Mouse (Mus musculus) CH12.LX (cell line): ENCODE measurements around the gene 1700025F22Rik. TPM values are rescaled to one million over a fixed set of nuclear protein-coding genes. Genes with fewer than 3 reads are reported as not detected.

Experiments used
- DNase-seq: peaks from one replicate; pipeline ENCODE4 v3.0.0-alpha.2; 2013; ENCODE audit errors: extremely low read depth
- H3K27ac ChIP-seq: 2 replicates; pipeline ENCODE4 v1.5.1; 2012; ENCODE audit warnings: low read depth, mild to moderate bottlenecking, control low read depth, moderate library complexity; ENCODE audit not compliant: insufficient read depth
- H3K27me3 ChIP-seq: replicated peaks from 2 replicates; pipeline ENCODE3; 2012; ENCODE audit warnings: inconsistent platforms
- H3K36me3 ChIP-seq, 2 experiments: replicated peaks in 1 of 2; 2 replicates each; pipeline versions ENCODE3 to v1.6.1; 2012; ENCODE audit warnings: inconsistent platforms in 1 of 2, low read length in 1 of 2, mild to moderate bottlenecking in 1 of 2, mixed read lengths in 1 of 2, moderate library complexity in 1 of 2; ENCODE audit not compliant: control insufficient read depth in 1 of 2, insufficient read depth in 1 of 2
- H3K4me1 ChIP-seq, 2 experiments: 2 replicates each; pipeline ENCODE4 v1.6.1; 2012; ENCODE audit warnings: inconsistent platforms in 1 of 2, moderate library complexity in 1 of 2; ENCODE audit not compliant: insufficient read depth in 2 of 2, control insufficient read depth in 1 of 2
- H3K4me2 ChIP-seq: 2 replicates; pipeline ENCODE4 v1.6.1; 2012; ENCODE audit warnings: low read depth, mild to moderate bottlenecking, control low read depth; ENCODE audit not compliant: poor library complexity, insufficient read depth, severe bottlenecking
- H3K4me3 ChIP-seq, 3 experiments: fragments of 150-350 bp in 1 of 3; sonication (generic) in 1 of 3; replicated peaks in 1 of 3; 2 replicates each; pipeline versions ENCODE3 to v1.5.1; 2011 to 2012; ENCODE audit warnings: low read depth in 2 of 3, low read length in 2 of 3, mild to moderate bottlenecking in 2 of 3, moderate library complexity in 2 of 3, control low read depth in 1 of 3, improper control_type of control experiment in 1 of 3, inconsistent platforms in 1 of 3, mixed read lengths in 1 of 3; ENCODE audit not compliant: poor library complexity in 1 of 3
- H3K79me2 ChIP-seq: replicated peaks from 2 replicates; pipeline ENCODE4 v1.6.1; 2012; ENCODE audit warnings: mild to moderate bottlenecking, moderate library complexity; ENCODE audit not compliant: control insufficient read depth, poor library complexity, insufficient read depth, severe bottlenecking; ENCODE audit errors: extremely low read depth
- H3K9ac ChIP-seq: 2 replicates; pipeline ENCODE4 v1.6.1; 2012; ENCODE audit warnings: low read depth, mild to moderate bottlenecking, control low read depth, moderate library complexity; ENCODE audit not compliant: insufficient read depth
- H3K9me3 ChIP-seq: replicated peaks from 2 replicates; pipeline ENCODE3; 2012; ENCODE audit warnings: low read length, inconsistent platforms, mixed read lengths
- BHLHE40 ChIP-seq: IDR thresholded peaks from 2 replicates; pipeline ENCODE4 v1.6.1; 2011; ENCODE audit warnings: mild to moderate bottlenecking, low read depth, low read length, improper control_type of control experiment
- CTCF ChIP-seq, 2 experiments: IDR thresholded peaks in 1 of 2; conservative IDR thresholded peaks in 1 of 2; 2 replicates each; pipeline ENCODE4 v1.5.1; 2011 to 2012; ENCODE audit warnings: low read depth in 2 of 2, low read length in 2 of 2, improper control_type of control experiment in 1 of 2, inconsistent platforms in 1 of 2, mild to moderate bottlenecking in 1 of 2, moderate library complexity in 1 of 2
- ELF1 ChIP-seq: IDR thresholded peaks from 2 replicates; pipeline ENCODE4 v1.6.1; 2014; ENCODE audit warnings: low read depth, mild to moderate bottlenecking, inconsistent platforms, low read length, improper control_type of control experiment
- EP300 ChIP-seq: IDR thresholded peaks from 2 replicates; pipeline ENCODE4 v1.6.1; 2011; ENCODE audit warnings: low read length, improper control_type of control experiment
- JUND ChIP-seq: conservative IDR thresholded peaks from 2 replicates; pipeline ENCODE4 v1.6.1; 2011; ENCODE audit warnings: low read depth, low read length, improper control_type of control experiment
- MEF2A ChIP-seq: IDR thresholded peaks from 2 replicates; pipeline ENCODE4 v1.6.1; 2014; ENCODE audit warnings: low read depth, mild to moderate bottlenecking, inconsistent platforms, low read length, improper control_type of control experiment, borderline replicate concordance
- NRF1 ChIP-seq: IDR thresholded peaks from 2 replicates; pipeline ENCODE4 v1.6.1; 2014; ENCODE audit warnings: low read depth, mild to moderate bottlenecking, inconsistent platforms, low read length, improper control_type of control experiment, moderate library complexity
- POLR2A ChIP-seq: IDR thresholded peaks from 2 replicates; pipeline ENCODE4 v1.6.1; 2011; ENCODE audit warnings: low read depth, mild to moderate bottlenecking, improper control_type of control experiment, low read length
- POLR2AphosphoS2 ChIP-seq: IDR thresholded peaks from 2 replicates; pipeline ENCODE4 v1.6.1; 2011; ENCODE audit warnings: low read depth, low read length, improper control_type of control experiment
- SIN3A ChIP-seq: IDR thresholded peaks from 2 replicates; pipeline ENCODE4 v1.6.1; 2012; ENCODE audit warnings: low read length, improper control_type of control experiment, inconsistent platforms
- SMC3 ChIP-seq: IDR thresholded peaks from 2 replicates; pipeline ENCODE4 v1.6.1; 2011; ENCODE audit warnings: low read depth, low read length, improper control_type of control experiment
- TBP ChIP-seq: conservative IDR thresholded peaks from 2 replicates; pipeline ENCODE4 v1.6.1; 2011; ENCODE audit warnings: low read depth, low read length, improper control_type of control experiment
- USF1 ChIP-seq: IDR thresholded peaks from 2 replicates; pipeline ENCODE4 v1.6.1; 2014; ENCODE audit warnings: low read depth, mild to moderate bottlenecking, inconsistent platforms, low read length, improper control_type of control experiment
- USF2 ChIP-seq: conservative IDR thresholded peaks from 2 replicates; pipeline ENCODE4 v1.6.1; 2011; ENCODE audit warnings: low read depth, low read length, improper control_type of control experiment
- ZC3H11A ChIP-seq: IDR thresholded peaks from 2 replicates; pipeline ENCODE4 v1.6.1; 2012; ENCODE audit warnings: low read depth, mild to moderate bottlenecking, inconsistent platforms, low read length, improper control_type of control experiment
- ZNF384 ChIP-seq: IDR thresholded peaks from 2 replicates; pipeline ENCODE4 v1.6.1; 2012; ENCODE audit warnings: low read depth, low read length, improper control_type of control experiment, inconsistent platforms
- dilution Hi-C: fragments of 300-500 bp; cut with MboI; formaldehyde crosslinking; loops from 2 replicates; pipeline ENCODE4 v1.14.3; 2020; ENCODE audit warnings: low sequenced_read_pairs; ENCODE audit not compliant: extremely low pct_unique_long_range_greater_than_20kb, extremely low pct_ligation_motif_present
- in situ Hi-C: fragments of 300-500 bp; cut with MboI; formaldehyde crosslinking; loops from 3 replicates; pipeline ENCODE4 v1.14.3; 2019; ENCODE audit warnings: low sequenced_read_pairs, low pct_ligation_motif_present, low pct_unique_long_range_greater_than_20kb, mixed read lengths
- polyA plus RNA-seq: library from polyadenylated mRNA; unstranded; fragments of >175 nt; gene quantifications from 2 replicates; pipeline ENCODE4 v1.2.1, GENCODE M21; 2012; ENCODE audit warnings: low read depth; ENCODE audit not compliant: insufficient read length
- total RNA-seq, 2 experiments: library from RNA; depleted of rRNA; stranded (reverse); fragments of 300-350 nt in 1 of 2; fragments of >200 nt in 1 of 2; gene quantifications; 2 replicates each; pipeline ENCODE4 v1.2.3; 2012 to 2014

1700025F22Rik gene
- total and polyA plus RNA-seq, 3 experiments, result not detected

DNA sequence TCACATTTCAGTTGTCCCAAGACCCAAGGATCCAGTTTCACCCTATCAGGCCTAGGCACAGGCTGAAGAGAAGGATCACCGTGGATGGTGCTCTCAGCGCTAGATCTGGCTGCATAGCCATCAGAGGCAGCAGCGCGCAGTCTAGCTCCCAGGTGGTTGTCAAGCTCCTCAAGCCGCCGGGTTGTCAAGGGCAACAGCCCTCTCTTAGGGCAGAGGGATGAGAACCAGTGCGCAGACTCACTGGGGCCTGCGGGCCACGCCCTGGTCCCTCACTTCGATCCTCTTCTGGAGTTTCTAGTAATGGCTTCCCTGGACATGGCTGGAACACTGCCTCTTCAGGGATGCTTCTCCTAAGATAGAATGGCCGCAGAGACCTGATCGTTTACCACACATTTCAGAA is 31.4 kb upstream of the 1700025F22Rik start, which contains the start of gene Ms4a13:
Gene Ms4a13, minus strand, starts transcription at position 192 of the 400 bp plus-strand sequence.
- TF ChIP-seq POLR2AphosphoS2, result no peak
- no peak for TF ChIP-seq POLR2A
- TF ChIP-seq ZC3H11A, result no peak
- TF ChIP-seq NRF1, result no peak
- no peak for TF ChIP-seq ELF1
- TF ChIP-seq BHLHE40, result no peak
- TF ChIP-seq MEF2A, result no peak
- H3K27me3 ChIP-seq, result no peaks in the 10 kb centered on the region
- dilution Hi-C loops (no loop called here), in situ Hi-C loops (loop anchor here (25.0 kb wide), 1 partner anchor 566 kb away; the partner anchor contains the start of gene Mrpl16)
- no peak for DNase-seq
- H3K79me2 ChIP-seq, result no peaks in the 10 kb centered on the region
- no peak within 1 kb of the TSS for H3K4me2 ChIP-seq
- no peak within 1 kb of the TSS for H3K4me3 ChIP-seq
- H3K9me3 ChIP-seq, result no peaks in the 10 kb centered on the region
- H3K27ac ChIP-seq, result no peak within 1 kb of the TSS
- peaks cover 0 to 4% of the 10 kb centered on the region in 2 experiments; a peak in 1 of 4 replicates for H3K4me1 ChIP-seq
- no peaks in the 10 kb centered on the region for H3K36me3 ChIP-seq
- no peak within 1 kb of the TSS for H3K9ac ChIP-seq

GRCm38 (mm10) chr19:11192552-11192951 is 27.4 kb upstream of the 1700025F22Rik start:
- Histone ChIP-seq H3K36me3 (no peaks in the 10 kb centered on the region), H3K9ac (no peak overlapping the region), H3K4me1 (peaks cover 0 to 4% of the 10 kb centered on the region in 2 experiments; a peak in 1 of 4 replicates)
- peak; percentile 5 for DNase-seq
- TF ChIP-seq ZC3H11A (no peak), TBP (no peak), JUND (no peak), ZNF384 (no peak), SMC3 (no peak), SIN3A (no peak), EP300 (no peak), CTCF (conservative IDR thresholded peaks at IDR 0.05 in 1 of 2, IDR thresholded peaks at IDR 0.05 in 1 of 2; ENCODE audit: low read depth in 2 of 2, low read length in 2 of 2) (no peak), USF1 (no peak), USF2 (no peak)
- TF ChIP-seq, all 38 proteins: peak for 0
- Histone ChIP-seq H3K4me2 (no peak overlapping the region), H3K9me3 (no peaks in the 10 kb centered on the region), H3K4me3 (no peak overlapping the region), H3K27me3 (no peaks in the 10 kb centered on the region), H3K27ac (no peak overlapping the region), H3K79me2 (no peaks in the 10 kb centered on the region)
- dilution Hi-C loops (no loop called here), in situ Hi-C loops (loop anchor here (25.0 kb wide), 1 partner anchor 570 kb away; the partner anchor contains the start of gene Mrpl16)
